Mouse (Mus musculus): ENCODE data around the gene Galnt12.

DNA sequence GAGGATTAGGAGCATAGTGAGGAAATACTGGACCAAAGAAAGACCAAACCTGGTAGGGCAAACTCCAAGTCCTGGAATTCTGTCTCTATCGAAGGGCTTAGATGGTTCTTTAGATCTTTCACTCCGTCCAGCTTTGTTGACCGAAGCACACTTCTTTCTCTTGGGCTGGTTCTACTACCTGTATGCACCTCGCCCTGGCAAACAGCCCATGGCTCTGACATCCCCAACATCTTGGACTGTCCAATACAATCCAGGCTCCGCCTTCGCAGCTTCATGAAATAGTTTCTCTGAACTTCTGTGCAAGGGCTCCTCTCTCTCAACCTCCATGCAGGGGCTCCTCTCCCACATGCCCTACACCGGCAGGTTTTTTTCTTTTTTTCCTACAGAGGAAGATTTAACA, 7.9 kb upstream of the Galnt12 start:
- TF ChIP-seq CTCF (IDR thresholded peaks at IDR 0.05; ENCODE audit: control insufficient read depth, insufficient read depth, insufficient replicate concordance, low read depth, low read length), result no peak
- no peak for TF ChIP-seq POLR2A (IDR thresholded peaks at IDR 0.05; ENCODE audit: control insufficient read depth, low read depth, low read length)

Data from testis, adult 2 months (tissue).